In genomic region chr5:34417251-34418008, GRCm38 (mm10) we compare ENCODE assay signal across 13 mouse cellular contexts.
"Had no signal": no experiment of that assay in that cellular context is flagged by ENCODE, and none has a peak within 500 bp of the region (broad histone marks: within the 10 kb centered on the region; RNA-seq: fewer than 3 reads in every experiment).

No protein-coding gene starts in this region.

- H3K4me1 ChIP-seq: intestine, embryonic 15.5 days; limb, embryonic 10.5 days; limb, embryonic 13.5 days; midbrain, embryonic 13.5 days had no signal

- H3K9me3 ChIP-seq: intestine, embryonic 15.5 days; limb, embryonic 10.5 days; limb, embryonic 13.5 days; liver, embryonic 13.5 days; midbrain, embryonic 13.5 days had no signal

- H3K9ac ChIP-seq: intestine, embryonic 15.5 days; limb, embryonic 13.5 days; liver, embryonic 13.5 days; lung, embryonic 14.5 days; midbrain, embryonic 13.5 days had no signal

- H3K27me3 ChIP-seq: intestine, embryonic 15.5 days; limb, embryonic 13.5 days; liver, embryonic 13.5 days; midbrain, embryonic 13.5 days had no signal

- H3K4me3 ChIP-seq: intestine, embryonic 15.5 days; layer of hippocampus, adult 2 months; limb, embryonic 10.5 days; limb, embryonic 13.5 days; liver, embryonic 13.5 days; midbrain, embryonic 13.5 days had no signal

- H3K27ac ChIP-seq: intestine, embryonic 15.5 days; layer of hippocampus, adult 2 months; limb, embryonic 10.5 days; limb, embryonic 13.5 days; liver, embryonic 13.5 days; macrophage; midbrain, embryonic 13.5 days had no signal

- DNase-seq: kidney, adult 11 months; layer of hippocampus, adult 9-11 months; liver; liver, embryonic 13.5 days; lung, embryonic 14.5 days; thymus, adult 18-20 months; thymus, postnatal 36 days had no signal
